Mouse (Mus musculus): ENCODE data around the gene Mapkap1. TPM values are rescaled to one million over a fixed set of nuclear protein-coding genes. Genes with fewer than 3 reads are reported as not detected.

Mapkap1 gene
- polyA plus RNA-seq, 2 experiments = 61.1 to 110 TPM

GRCm38 (mm10) chr2:34552772-34553171 lies 146.2 kb downstream of the Mapkap1 start:
- Histone ChIP-seq H3K9me3 (ENCODE audit: control insufficient read depth, low read length) (no peaks in the 10 kb centered on the region), H3K27ac (replicated peaks; ENCODE audit: low read depth, low read length) (no peak overlapping the region), H3K27me3 (ENCODE audit: control insufficient read depth, insufficient read depth, low read length) (no peaks in the 10 kb centered on the region), H3K4me2 (replicated peaks; ENCODE audit: low read depth, low read length, severe bottlenecking) (no peak overlapping the region), H3K9ac (ENCODE audit: low read depth, low read length, severe bottlenecking) (no peak overlapping the region), H3K36me3 (ENCODE audit: control insufficient read depth, insufficient read depth, low read length) (no peaks in the 10 kb centered on the region), H3K4me3 (replicated peaks; ENCODE audit: low read length) (no peak overlapping the region), H3K4me1 (ENCODE audit: control insufficient read depth, insufficient read depth, low read length) (peaks cover 10% of the 10 kb centered on the region)
- DNase-seq (ENCODE audit: low spot score) (no peak), ATAC-seq (ENCODE audit: low FRiP score, low read depth) (no peak)
- TF ChIP-seq POLR2A (IDR thresholded peaks at IDR 0.05; ENCODE audit: borderline replicate concordance, extremely low read depth, insufficient read depth, insufficient read length) = no peak
- WGBS = 58% methylated on average over 2 of the region's 2 CpGs

- peaks cover 10% of the 10 kb centered on the region for H3K4me1 ChIP-seq (ENCODE audit: control insufficient read depth, insufficient read depth, low read length)
- no peaks in the 10 kb centered on the region for H3K27me3 ChIP-seq (ENCODE audit: control insufficient read depth, insufficient read depth, low read length)
- H3K4me2 ChIP-seq (replicated peaks; ENCODE audit: low read depth, low read length, severe bottlenecking) = no peak overlapping the region
- H3K36me3 ChIP-seq (ENCODE audit: control insufficient read depth, insufficient read depth, low read length) = no peaks in the 10 kb centered on the region
- no peak for DNase-seq (ENCODE audit: low spot score)
- H3K27ac ChIP-seq (replicated peaks; ENCODE audit: low read depth, low read length) = no peak overlapping the region
- H3K4me3 ChIP-seq (replicated peaks; ENCODE audit: low read length) = no peak overlapping the region
- WGBS = 88% methylated on average over 6 of the region's 6 CpGs
- H3K9me3 ChIP-seq (ENCODE audit: control insufficient read depth, low read length) = no peaks in the 10 kb centered on the region
- TF ChIP-seq POLR2A (IDR thresholded peaks at IDR 0.05; ENCODE audit: borderline replicate concordance, extremely low read depth, insufficient read depth, insufficient read length) = no peak
- no peak overlapping the region for H3K9ac ChIP-seq (ENCODE audit: low read depth, low read length, severe bottlenecking)
- ATAC-seq (ENCODE audit: low FRiP score, low read depth) = no peak
These were observed 147.1 kb downstream of the Mapkap1 start for GRCm38 (mm10) chr2:34553580-34554231.

- Histone ChIP-seq H3K27ac (replicated peaks; ENCODE audit: low read depth, low read length) (no peak overlapping the region), H3K4me1 (ENCODE audit: control insufficient read depth, insufficient read depth, low read length) (peaks cover 8% of the 10 kb centered on the region), H3K27me3 (ENCODE audit: control insufficient read depth, insufficient read depth, low read length) (no peaks in the 10 kb centered on the region), H3K36me3 (ENCODE audit: control insufficient read depth, insufficient read depth, low read length) (no peaks in the 10 kb centered on the region), H3K9ac (ENCODE audit: low read depth, low read length, severe bottlenecking) (no peak overlapping the region), H3K4me2 (replicated peaks; ENCODE audit: low read depth, low read length, severe bottlenecking) (no peak overlapping the region), H3K9me3 (ENCODE audit: control insufficient read depth, low read length) (no peaks in the 10 kb centered on the region), H3K4me3 (replicated peaks; ENCODE audit: low read length) (no peak overlapping the region)
- DNase-seq (ENCODE audit: low spot score) (no peak), ATAC-seq (ENCODE audit: low FRiP score, low read depth) (no peak)
- no peak for TF ChIP-seq POLR2A (IDR thresholded peaks at IDR 0.05; ENCODE audit: borderline replicate concordance, extremely low read depth, insufficient read depth, insufficient read length)
- WGBS = 81% methylated on average over 5 of the region's 5 CpGs
These were observed 153.6 kb downstream of the Mapkap1 start for GRCm38 (mm10) chr2:34560146-34560545.

DNA sequence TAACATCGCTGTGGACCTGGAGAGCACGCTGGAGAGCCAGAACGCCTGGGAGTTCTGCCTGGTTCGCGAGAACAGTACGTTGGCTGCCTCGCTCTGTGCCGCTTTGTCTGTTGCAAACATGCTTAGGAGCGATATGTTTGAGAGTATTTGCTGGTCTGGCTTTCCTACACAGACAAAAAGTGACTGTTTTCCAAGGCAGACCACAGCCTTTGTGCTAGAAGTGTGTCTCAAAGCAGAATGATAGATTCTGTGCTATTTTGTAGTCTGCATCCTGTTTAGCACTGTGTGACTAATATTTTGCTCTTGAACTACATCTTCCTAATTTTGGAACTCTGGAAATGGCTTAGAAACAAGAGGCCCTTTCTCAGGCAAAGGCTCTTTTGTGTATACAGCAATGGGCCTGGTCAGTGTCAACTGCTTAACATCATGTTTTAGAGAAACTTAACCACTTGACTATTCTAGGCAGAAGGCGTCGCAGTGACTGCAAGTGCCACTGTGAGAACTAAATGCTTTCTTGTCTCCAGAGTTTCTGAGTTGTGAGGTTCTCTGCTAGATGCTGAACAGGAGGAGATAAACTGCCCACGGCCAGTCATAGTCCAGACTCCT lies 156.6 kb downstream of the Mapkap1 start:
- no peak for ATAC-seq (ENCODE audit: low FRiP score, low read depth)
- no peak for TF ChIP-seq POLR2A (IDR thresholded peaks at IDR 0.05; ENCODE audit: borderline replicate concordance, extremely low read depth, insufficient read depth, insufficient read length)
- DNase-seq (ENCODE audit: low spot score) = no peak
- Histone ChIP-seq H3K4me1 (ENCODE audit: control insufficient read depth, insufficient read depth, low read length) (0 out of 2 replicates have a peak, but pooled peaks cover 7% of the 10 kb centered on the region), H3K27me3 (ENCODE audit: control insufficient read depth, insufficient read depth, low read length) (no peaks in the 10 kb centered on the region), H3K4me2 (replicated peaks; ENCODE audit: low read depth, low read length, severe bottlenecking) (no peak overlapping the region), H3K27ac (replicated peaks; ENCODE audit: low read depth, low read length) (no peak overlapping the region), H3K9ac (ENCODE audit: low read depth, low read length, severe bottlenecking) (no peak overlapping the region), H3K4me3 (replicated peaks; ENCODE audit: low read length) (no peak overlapping the region), H3K9me3 (ENCODE audit: control insufficient read depth, low read length) (no peaks in the 10 kb centered on the region), H3K36me3 (ENCODE audit: control insufficient read depth, insufficient read depth, low read length) (no peaks in the 10 kb centered on the region)
- WGBS = 48% methylated on average over 12 of the region's 12 CpGs

DNA sequence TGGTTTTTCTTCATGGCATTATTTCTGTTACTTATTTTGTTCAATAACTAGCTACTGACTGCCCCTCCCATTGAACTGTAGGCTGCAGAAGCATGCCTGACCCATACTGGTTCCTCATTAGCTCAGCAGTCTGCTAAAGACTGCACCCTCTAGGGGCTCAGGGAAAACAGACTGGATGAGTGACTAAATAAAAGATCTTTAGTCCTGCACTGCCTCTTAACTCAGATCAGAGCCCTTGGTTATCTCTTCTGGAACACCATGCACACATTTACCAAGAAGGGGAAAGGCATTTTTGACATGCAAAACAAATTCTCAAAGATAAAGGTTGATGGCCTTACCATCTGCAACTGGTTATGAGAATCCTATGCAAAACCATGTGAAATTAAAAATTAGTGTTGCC lies 157.3 kb downstream of the Mapkap1 start:
- H3K27ac ChIP-seq (replicated peaks; ENCODE audit: low read depth, low read length) = no peak overlapping the region
- ATAC-seq (ENCODE audit: low FRiP score, low read depth) = no peak
- H3K36me3 ChIP-seq (ENCODE audit: control insufficient read depth, insufficient read depth, low read length) = no peaks in the 10 kb centered on the region
- no peak for TF ChIP-seq POLR2A (IDR thresholded peaks at IDR 0.05; ENCODE audit: borderline replicate concordance, extremely low read depth, insufficient read depth, insufficient read length)
- H3K4me3 ChIP-seq (replicated peaks; ENCODE audit: low read length) = no peak overlapping the region
- no peaks in the 10 kb centered on the region for H3K27me3 ChIP-seq (ENCODE audit: control insufficient read depth, insufficient read depth, low read length)
- H3K4me2 ChIP-seq (replicated peaks; ENCODE audit: low read depth, low read length, severe bottlenecking) = no peak overlapping the region
- H3K9me3 ChIP-seq (ENCODE audit: control insufficient read depth, low read length) = no peaks in the 10 kb centered on the region
- 0 out of 2 replicates have a peak, but pooled peaks cover 7% of the 10 kb centered on the region for H3K4me1 ChIP-seq (ENCODE audit: control insufficient read depth, insufficient read depth, low read length)
- H3K9ac ChIP-seq (ENCODE audit: low read depth, low read length, severe bottlenecking) = no peak overlapping the region
- DNase-seq (ENCODE audit: low spot score) = no peak
